Mouse (Mus musculus): ENCODE data around the gene Rnf212b. TPM values are rescaled to one million over a fixed set of nuclear protein-coding genes. Genes with fewer than 3 reads are reported as not detected.

Gene Rnf212b
- polyA plus RNA-seq, 1 experiment from 2014 or later = not detected

GRCm38 (mm10) chr14:54781610-54782365, 32.2 kb upstream of the Rnf212b start, which contains the start of gene Slc7a8:
Gene Slc7a8 (minus strand): TSS chr14:54781946.
- peak within 1 kb of the TSS; percentile 57 for H3K27ac ChIP-seq
- 1% methylated on average over 37 of the region's 37 CpGs for WGBS

GRCm38 (mm10) chr14:54782971-54783370, 31.0 kb upstream of the Rnf212b start:
- WGBS = 87% methylated on average over 6 of the region's 6 CpGs
- Histone ChIP-seq H3K27ac (no peak overlapping the region), H3K27me3 (peaks cover 20% of the 10 kb centered on the region; the same call in 1 of the 2 replicates), H3K4me2 (replicated peaks) (no peak overlapping the region), H3K4me1 (replicated peaks) (peaks cover 14% of the 10 kb centered on the region), H3K9ac (replicated peaks) (no peak overlapping the region), H3K36me3 (no peaks in the 10 kb centered on the region), H3K9me3 (no peaks in the 10 kb centered on the region), H3K4me3 (replicated peaks) (no peak overlapping the region)
- no peak for ATAC-seq

More at GRCm38 (mm10) chr14:54781610-54782365, 32.2 kb upstream of the Rnf212b start, which contains the start of gene Slc7a8:
- H3K4me1 ChIP-seq (replicated peaks) = peaks cover 14% of the 10 kb centered on the region
- H3K27me3 ChIP-seq = peaks cover 20% of the 10 kb centered on the region; the same call in 1 of the 2 replicates
- H3K4me2 ChIP-seq (replicated peaks) = peak within 1 kb of the TSS; percentile 89
- H3K36me3 ChIP-seq = no peaks in the 10 kb centered on the region
- ATAC-seq = peak; percentile 84
- peak within 1 kb of the TSS; percentile 63 for H3K9ac ChIP-seq (replicated peaks)
- H3K9me3 ChIP-seq = no peaks in the 10 kb centered on the region
- peak within 1 kb of the TSS; percentile 52 for H3K4me3 ChIP-seq (replicated peaks)

- Histone ChIP-seq H3K36me3 (no peaks in the 10 kb centered on the region), H3K9me3 (no peaks in the 10 kb centered on the region), H3K4me1 (replicated peaks) (0 out of 2 replicates have a peak, but pooled peaks cover 5% of the 10 kb centered on the region), H3K9ac (replicated peaks) (no peak overlapping the region), H3K27ac (no peak overlapping the region), H3K4me3 (replicated peaks) (no peak overlapping the region), H3K4me2 (replicated peaks) (no peak overlapping the region), H3K27me3 (0 out of 2 replicates have a peak, but pooled peaks cover 5% of the 10 kb centered on the region)
- 44% methylated on average over 4 of the region's 4 CpGs for WGBS
- no peak for ATAC-seq
These were observed 28.0 kb upstream of the Rnf212b start for GRCm38 (mm10) chr14:54785898-54786297.

- Histone ChIP-seq H3K9ac (replicated peaks) (no peak overlapping the region), H3K27ac (no peak overlapping the region), H3K4me1 (replicated peaks) (0 out of 2 replicates have a peak, but pooled peaks cover 4% of the 10 kb centered on the region), H3K4me3 (replicated peaks) (no peak overlapping the region), H3K4me2 (replicated peaks) (no peak overlapping the region), H3K9me3 (no peaks in the 10 kb centered on the region), H3K36me3 (no peaks in the 10 kb centered on the region), H3K27me3 (0 out of 2 replicates have a peak, but pooled peaks cover 5% of the 10 kb centered on the region)
- no peak for ATAC-seq
- 79% methylated on average over 10 of the region's 10 CpGs for WGBS
These were observed 27.5 kb upstream of the Rnf212b start for GRCm38 (mm10) chr14:54786489-54786888.

GRCm38 (mm10) chr14:54787226-54787625, 26.7 kb upstream of the Rnf212b start:
- no peak overlapping the region for H3K4me3 ChIP-seq (replicated peaks)
- no peak for ATAC-seq
- WGBS = 51% methylated on average over 4 of the region's 4 CpGs
- no peaks in the 10 kb centered on the region for H3K36me3 ChIP-seq
- H3K9me3 ChIP-seq = no peaks in the 10 kb centered on the region
- H3K9ac ChIP-seq (replicated peaks) = no peak overlapping the region
- H3K4me2 ChIP-seq (replicated peaks) = no peak overlapping the region
- no peak overlapping the region for H3K27ac ChIP-seq
- no peaks in the 10 kb centered on the region for H3K4me1 ChIP-seq (replicated peaks)
- 0 out of 2 replicates have a peak, but pooled peaks cover 3% of the 10 kb centered on the region for H3K27me3 ChIP-seq

- Histone ChIP-seq H3K27me3 (no peaks in the 10 kb centered on the region), H3K4me1 (replicated peaks) (no peaks in the 10 kb centered on the region), H3K36me3 (no peaks in the 10 kb centered on the region), H3K9me3 (no peaks in the 10 kb centered on the region), H3K9ac (replicated peaks) (no peak overlapping the region), H3K4me3 (replicated peaks) (no peak overlapping the region), H3K27ac (no peak overlapping the region), H3K4me2 (replicated peaks) (no peak overlapping the region)
- WGBS = 94% methylated on average over 5 of the region's 5 CpGs
- ATAC-seq = no peak
These were observed 25.7 kb upstream of the Rnf212b start for GRCm38 (mm10) chr14:54788231-54788630.

- 75% methylated on average over 6 of the region's 6 CpGs for WGBS
- H3K27me3 ChIP-seq = no peaks in the 10 kb centered on the region
- no peaks in the 10 kb centered on the region for H3K4me1 ChIP-seq (replicated peaks)
These were observed 21.8 kb upstream of the Rnf212b start for GRCm38 (mm10) chr14:54792166-54792565.

GRCm38 (mm10) chr14:54793351-54793750, 20.6 kb upstream of the Rnf212b start:
- H3K4me3 ChIP-seq (replicated peaks) = no peak overlapping the region
- no peaks in the 10 kb centered on the region for H3K36me3 ChIP-seq
- no peaks in the 10 kb centered on the region for H3K4me1 ChIP-seq (replicated peaks)
- H3K9me3 ChIP-seq = no peaks in the 10 kb centered on the region
- H3K27ac ChIP-seq = no peak overlapping the region
- H3K9ac ChIP-seq (replicated peaks) = no peak overlapping the region
- H3K27me3 ChIP-seq = no peaks in the 10 kb centered on the region
- no peak overlapping the region for H3K4me2 ChIP-seq (replicated peaks)
- 69% methylated on average over 1 of the region's 1 CpGs for WGBS
- ATAC-seq = no peak

More at GRCm38 (mm10) chr14:54792166-54792565, 21.8 kb upstream of the Rnf212b start:
- Histone ChIP-seq H3K36me3 (no peaks in the 10 kb centered on the region), H3K9ac (replicated peaks) (no peak overlapping the region), H3K4me3 (replicated peaks) (no peak overlapping the region), H3K4me2 (replicated peaks) (no peak overlapping the region), H3K27ac (no peak overlapping the region), H3K9me3 (no peaks in the 10 kb centered on the region)
- ATAC-seq = no peak

GRCm38 (mm10) chr14:54793894-54794830, 19.8 kb upstream of the Rnf212b start:
- Histone ChIP-seq H3K9me3 (no peaks in the 10 kb centered on the region), H3K4me2 (replicated peaks) (no peak overlapping the region), H3K4me1 (replicated peaks) (no peaks in the 10 kb centered on the region), H3K9ac (replicated peaks) (no peak overlapping the region), H3K4me3 (replicated peaks) (no peak overlapping the region), H3K27ac (no peak overlapping the region), H3K27me3 (no peaks in the 10 kb centered on the region), H3K36me3 (no peaks in the 10 kb centered on the region)
- ATAC-seq = no peak
- 83% methylated on average over 8 of the region's 8 CpGs for WGBS

GRCm38 (mm10) chr14:54795901-54796300, 18.0 kb upstream of the Rnf212b start:
- no peaks in the 10 kb centered on the region for H3K36me3 ChIP-seq
- H3K9ac ChIP-seq (replicated peaks) = no peak overlapping the region
- ATAC-seq = no peak
- WGBS = 87% methylated on average over 1 of the region's 1 CpGs
- H3K4me3 ChIP-seq (replicated peaks) = no peak overlapping the region
- no peak overlapping the region for H3K4me2 ChIP-seq (replicated peaks)
- no peak overlapping the region for H3K27ac ChIP-seq
- H3K9me3 ChIP-seq = no peaks in the 10 kb centered on the region
- H3K4me1 ChIP-seq (replicated peaks) = no peaks in the 10 kb centered on the region
- no peaks in the 10 kb centered on the region for H3K27me3 ChIP-seq

GRCm38 (mm10) chr14:54796760-54797159, 17.2 kb upstream of the Rnf212b start:
- WGBS = 93% methylated on average over 15 of the region's 15 CpGs
- no peaks in the 10 kb centered on the region for H3K4me1 ChIP-seq (replicated peaks)
- H3K27ac ChIP-seq = no peak overlapping the region
- no peaks in the 10 kb centered on the region for H3K27me3 ChIP-seq
- H3K9ac ChIP-seq (replicated peaks) = no peak overlapping the region
- no peaks in the 10 kb centered on the region for H3K36me3 ChIP-seq
- ATAC-seq = no peak
- H3K9me3 ChIP-seq = no peaks in the 10 kb centered on the region
- no peak overlapping the region for H3K4me2 ChIP-seq (replicated peaks)
- no peak overlapping the region for H3K4me3 ChIP-seq (replicated peaks)

GRCm38 (mm10) chr14:54799686-54800085, 14.3 kb upstream of the Rnf212b start:
- no peak overlapping the region for H3K9ac ChIP-seq (replicated peaks)
- H3K27ac ChIP-seq = no peak overlapping the region
- no peak overlapping the region for H3K4me2 ChIP-seq (replicated peaks)
- H3K27me3 ChIP-seq = no peaks in the 10 kb centered on the region
- no peaks in the 10 kb centered on the region for H3K4me1 ChIP-seq (replicated peaks)
- no peaks in the 10 kb centered on the region for H3K9me3 ChIP-seq
- no peaks in the 10 kb centered on the region for H3K36me3 ChIP-seq
- H3K4me3 ChIP-seq (replicated peaks) = no peak overlapping the region
- ATAC-seq = no peak
- WGBS = 53% methylated on average over 10 of the region's 10 CpGs
